Comparison of ENCODE assay signal across 16 mouse cellular contexts in the genomic region with DNA sequence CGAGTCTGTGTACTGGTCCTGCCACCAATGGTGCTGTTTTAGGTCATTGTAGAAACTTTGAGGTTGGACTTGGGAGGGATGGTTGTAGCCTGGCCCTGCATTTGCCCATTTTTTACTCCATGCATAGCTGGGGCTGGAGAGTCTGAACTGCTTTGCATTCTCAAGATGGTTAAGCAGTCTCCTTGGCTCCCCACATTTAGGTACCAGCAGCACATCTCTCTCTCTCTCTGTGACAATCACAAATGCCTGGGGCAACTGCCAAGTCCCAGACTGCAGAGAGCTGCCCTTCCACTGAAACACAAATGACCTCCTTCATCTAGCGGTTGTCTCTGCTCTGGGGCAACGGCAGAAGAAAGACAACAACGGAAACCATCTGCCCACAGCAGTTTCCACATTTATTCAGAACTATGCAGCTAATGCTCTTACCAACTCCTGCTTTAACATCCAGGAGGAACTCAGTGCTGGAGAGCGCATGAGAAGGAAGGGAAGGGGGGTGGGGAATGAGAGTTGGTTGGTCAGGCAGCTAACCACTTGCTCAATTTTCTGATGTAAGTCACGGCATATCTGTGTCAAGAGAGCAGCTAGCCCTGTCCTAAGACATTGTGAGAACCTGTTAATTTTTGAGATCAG.
DNase-seq lines count a peak whose midpoint lies in the region; ATAC-seq and TF ChIP-seq lines count a peak whose summit lies in the region.
"Had no signal": no experiment of that assay in that cellular context is flagged by ENCODE, and none has a peak within 500 bp of the region (broad histone marks: within the 10 kb centered on the region; RNA-seq: fewer than 3 reads in every experiment).

No protein-coding gene starts in this region.

- ATAC-seq in forebrain, postnatal 0 days, result peak; percentile 45; the same call in 1 of the 2 replicates
- ATAC-seq in forebrain, embryonic 14.5 days, result no peak
- no peak for ATAC-seq in lung, postnatal 0 days
- ATAC-seq in megakaryocyte progenitor cell, adult 5-6 weeks (replicated peaks; ENCODE audit: poor library complexity), result peak; percentile 95
- ATAC-seq in erythroblast, adult 5-6 weeks (replicated peaks; ENCODE audit: low FRiP score, poor library complexity, severe bottlenecking), result no peak
- ATAC-seq: intestine, embryonic 16.5 days had no signal

- no peak overlapping the region for H3K27ac ChIP-seq in forebrain, postnatal 0 days (ENCODE audit: low read depth, low read length)
- no peak overlapping the region for H3K27ac ChIP-seq in forebrain, embryonic 14.5 days (ENCODE audit: low read depth, low read length)
- H3K27ac ChIP-seq in lung, postnatal 0 days (ENCODE audit: low read length), result no peak overlapping the region
- H3K27ac ChIP-seq: heart, embryonic 13.5 days; layer of hippocampus, adult 2 months; limb, embryonic 13.5 days; stomach, postnatal 0 days had no signal

- H3K4me1 ChIP-seq in forebrain, postnatal 0 days (ENCODE audit: insufficient read depth), result no peaks in the 10 kb centered on the region
- H3K4me1 ChIP-seq in forebrain, embryonic 14.5 days (ENCODE audit: control insufficient read depth, insufficient read depth, low read length), result peaks cover 4% of the 10 kb centered on the region; the same call in 1 of the 2 replicates
- no peaks in the 10 kb centered on the region for H3K4me1 ChIP-seq in lung, postnatal 0 days (ENCODE audit: insufficient read depth, low read depth, low read length)
- H3K4me1 ChIP-seq: heart, embryonic 13.5 days; limb, embryonic 13.5 days had no signal

- no peaks in the 10 kb centered on the region for H3K36me3 ChIP-seq in forebrain, postnatal 0 days (ENCODE audit: insufficient read depth)
- H3K36me3 ChIP-seq in forebrain, embryonic 14.5 days (ENCODE audit: control insufficient read depth, insufficient read depth, low read length), result no peaks in the 10 kb centered on the region
- H3K36me3 ChIP-seq in lung, postnatal 0 days (ENCODE audit: insufficient read depth, low read length), result no peaks in the 10 kb centered on the region
- H3K36me3 ChIP-seq: G1E; heart, embryonic 13.5 days; limb, embryonic 13.5 days had no signal

- no peak overlapping the region for H3K9ac ChIP-seq in forebrain, postnatal 0 days
- H3K9ac ChIP-seq in forebrain, embryonic 14.5 days (ENCODE audit: low read length), result no peak overlapping the region
- no peak overlapping the region for H3K9ac ChIP-seq in lung, postnatal 0 days (replicated peaks; ENCODE audit: low read depth)
- H3K9ac ChIP-seq: heart, embryonic 13.5 days; limb, embryonic 13.5 days had no signal

- TF ChIP-seq CTCF in forebrain, postnatal 0 days (IDR thresholded peaks at IDR 0.05; ENCODE audit: low read depth), result no peak
- TF ChIP-seq CTCF in lung, postnatal 0 days (IDR thresholded peaks at IDR 0.05), result no peak

- no peak overlapping the region for H3K4me2 ChIP-seq in forebrain, postnatal 0 days (ENCODE audit: low read depth)
- H3K4me2 ChIP-seq in forebrain, embryonic 14.5 days (ENCODE audit: low read length), result no peak overlapping the region
- no peak overlapping the region for H3K4me2 ChIP-seq in lung, postnatal 0 days (replicated peaks; ENCODE audit: low read depth, low read length)
- H3K4me2 ChIP-seq: heart, embryonic 13.5 days; limb, embryonic 13.5 days had no signal

- TF ChIP-seq EP300 in lung, postnatal 0 days (IDR thresholded peaks at IDR 0.05), result no peak

- no peak overlapping the region for H3K4me3 ChIP-seq in forebrain, postnatal 0 days (ENCODE audit: low read depth, low read length)
- H3K4me3 ChIP-seq in forebrain, embryonic 14.5 days (ENCODE audit: low read depth, low read length), result no peak overlapping the region
- H3K4me3 ChIP-seq in lung, postnatal 0 days (ENCODE audit: low read depth, low read length), result no peak overlapping the region
- H3K4me3 ChIP-seq: erythroblast, embryonic 14.5 days; heart, embryonic 13.5 days; layer of hippocampus, adult 2 months; limb, embryonic 13.5 days had no signal

- WGBS in forebrain, postnatal 0 days, result 50% methylated on average over 6 of the region's 6 CpGs
- 67% methylated on average over 6 of the region's 6 CpGs for WGBS in forebrain, embryonic 14.5 days
- WGBS in lung, postnatal 0 days, result 58% methylated on average over 6 of the region's 6 CpGs

- no peaks in the 10 kb centered on the region for H3K9me3 ChIP-seq in forebrain, postnatal 0 days (ENCODE audit: low read length)
- no peaks in the 10 kb centered on the region for H3K9me3 ChIP-seq in forebrain, embryonic 14.5 days (replicated peaks; ENCODE audit: control insufficient read depth, low read length)
- no peaks in the 10 kb centered on the region for H3K9me3 ChIP-seq in lung, postnatal 0 days (ENCODE audit: low read length)
- H3K9me3 ChIP-seq: heart, embryonic 13.5 days; limb, embryonic 13.5 days had no signal

- H3K27me3 ChIP-seq in forebrain, postnatal 0 days (ENCODE audit: insufficient read depth, low read length), result no peaks in the 10 kb centered on the region
- H3K27me3 ChIP-seq in forebrain, embryonic 14.5 days (replicated peaks; ENCODE audit: control insufficient read depth, insufficient read depth, low read length), result no peaks in the 10 kb centered on the region
- no peaks in the 10 kb centered on the region for H3K27me3 ChIP-seq in lung, postnatal 0 days (replicated peaks; ENCODE audit: insufficient read depth, low read length)
- H3K27me3 ChIP-seq: heart, embryonic 13.5 days; limb, embryonic 13.5 days had no signal

- no peak for DNase-seq in forebrain, postnatal 0 days
- no peak for DNase-seq in forebrain, embryonic 14.5 days (ENCODE audit: low spot score)
- peak; percentile 4 for DNase-seq in lung, postnatal 0 days (ENCODE audit: low spot score)
- DNase-seq in lung, adult 18-20 months, result no peak
- DNase-seq in cerebellum, adult 8-10 months, result peak; percentile 21
- DNase-seq in T-cell, adult 2 months (ENCODE audit: low spot score), result no peak
- DNase-seq: right cerebral cortex, postnatal 4 days had no signal

Comparison
In these comparisons a context has a peak if more than half of its experiments do, and no peak if none do; other contexts are left out.
1. ATAC-seq: peak in forebrain, postnatal 0 days (single experiment) and megakaryocyte progenitor cell, adult 5-6 weeks (single experiment); none in forebrain, embryonic 14.5 days (single experiment), lung, postnatal 0 days (single experiment) and erythroblast, adult 5-6 weeks (single experiment).
2. DNase-seq: peak in lung, postnatal 0 days (single experiment) and cerebellum, adult 8-10 months (single experiment); none in forebrain, postnatal 0 days (single experiment), forebrain, embryonic 14.5 days (single experiment), lung, adult 18-20 months (0 of 2) and T-cell, adult 2 months (single experiment).